Mouse (Mus musculus): Measurements from ENCODE around the gene Tubb1. TPM values are rescaled to one million over a fixed set of nuclear protein-coding genes. Genes with fewer than 3 reads are reported as not detected.

The Tubb1 gene
- polyA plus RNA-seq, 1 experiment from 2014 or later = 1.4 TPM

DNA sequence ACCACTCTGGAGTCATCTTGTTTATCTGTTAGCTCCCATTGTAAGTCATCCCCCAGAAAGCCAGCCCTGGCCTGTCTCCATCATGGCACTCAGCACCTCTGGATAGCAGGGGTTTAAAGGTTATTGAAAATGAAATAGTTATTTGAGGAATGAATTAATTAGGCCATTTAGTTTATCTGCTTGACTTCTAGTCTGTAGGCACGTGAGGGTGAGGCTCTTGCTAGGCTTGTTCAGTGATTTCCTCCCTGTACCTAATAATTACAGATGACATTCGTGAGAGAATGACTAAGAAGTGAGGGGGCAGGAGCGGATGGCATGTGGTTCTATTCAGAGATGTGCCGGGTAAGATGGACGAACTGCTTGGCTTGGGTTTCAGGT lies 23.0 kb downstream of the Tubb1 start:
- peak overlapping the region; percentile 78 for H3K27ac ChIP-seq (ENCODE audit: low read length)
- peak overlapping the region; percentile 81 for H3K4me2 ChIP-seq (ENCODE audit: low read depth, low read length)
- no peaks in the 10 kb centered on the region for H3K36me3 ChIP-seq (ENCODE audit: control insufficient read depth, insufficient read depth, low read length)
- peak overlapping the region; percentile 70 for H3K9ac ChIP-seq (ENCODE audit: low read length)
- ATAC-seq (ENCODE audit: insufficient read depth, low FRiP score) = no peak
- WGBS = 62% methylated on average over 5 of the region's 5 CpGs
- no peaks in the 10 kb centered on the region for H3K9me3 ChIP-seq (replicated peaks; ENCODE audit: control insufficient read depth, low read length)
- H3K27me3 ChIP-seq (ENCODE audit: control insufficient read depth, insufficient read depth, low read length) = no peaks in the 10 kb centered on the region
- peak overlapping the region; percentile 85 for H3K4me3 ChIP-seq (replicated peaks; ENCODE audit: low read length)
- H3K4me1 ChIP-seq (ENCODE audit: control insufficient read depth, insufficient read depth, low read length) = peaks cover 9% of the 10 kb centered on the region; the same call in 1 of the 2 replicates

DNA sequence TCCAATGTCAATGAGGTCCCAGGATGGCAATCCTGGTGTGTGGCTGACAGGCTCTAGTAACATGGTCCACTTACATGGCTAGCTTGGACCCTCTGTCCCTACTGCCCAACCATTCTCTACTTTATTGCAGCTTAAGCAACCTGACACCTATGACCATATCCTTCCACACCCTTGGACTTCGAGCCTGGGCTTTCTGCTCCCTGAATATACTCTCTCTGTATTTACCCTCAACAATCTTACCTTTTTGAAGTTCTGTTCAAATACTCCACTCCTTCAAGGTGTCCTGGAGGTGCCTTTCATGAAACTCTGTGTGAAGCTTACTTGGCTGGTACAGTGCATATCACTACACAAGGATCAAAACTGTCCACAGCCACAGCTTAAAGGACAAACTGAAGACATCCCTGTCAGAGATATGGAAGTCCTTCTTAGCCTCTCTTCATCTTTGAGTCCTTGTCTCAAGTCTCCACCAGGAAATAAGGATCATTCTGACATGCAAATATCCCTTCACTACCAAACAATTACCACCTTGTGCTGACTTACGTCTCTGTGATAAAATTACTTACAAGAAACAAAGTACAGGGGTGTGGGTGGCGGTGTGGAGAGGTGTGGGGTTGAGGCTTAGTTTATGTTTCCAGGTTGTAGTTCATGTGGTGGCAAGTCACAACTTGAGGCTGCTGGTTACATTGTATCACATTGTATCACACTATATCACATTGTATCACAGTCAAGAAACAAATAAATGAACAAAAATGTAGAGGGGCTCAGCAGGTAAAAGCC lies 27.2 kb downstream of the Tubb1 start:
- WGBS = 55% methylated on average over 3 of the region's 3 CpGs
- no peak overlapping the region for H3K9ac ChIP-seq (ENCODE audit: low read length)
- H3K4me3 ChIP-seq (replicated peaks; ENCODE audit: low read length) = no peak overlapping the region
- ATAC-seq (ENCODE audit: insufficient read depth, low FRiP score) = peak; percentile 52; the same call in 1 of the 2 replicates
- H3K36me3 ChIP-seq (ENCODE audit: control insufficient read depth, insufficient read depth, low read length) = no peaks in the 10 kb centered on the region
- H3K9me3 ChIP-seq (replicated peaks; ENCODE audit: control insufficient read depth, low read length) = no peaks in the 10 kb centered on the region
- H3K27me3 ChIP-seq (ENCODE audit: control insufficient read depth, insufficient read depth, low read length) = no peaks in the 10 kb centered on the region
- H3K27ac ChIP-seq (ENCODE audit: low read length) = peak overlapping the region; percentile 88
- 0 out of 2 replicates have a peak overlapping the region, but pooled peaks have one; percentile 10 for H3K4me2 ChIP-seq (ENCODE audit: low read depth, low read length)
- peaks cover 6% of the 10 kb centered on the region; the same call in 1 of the 2 replicates for H3K4me1 ChIP-seq (ENCODE audit: control insufficient read depth, insufficient read depth, low read length)

DNA sequence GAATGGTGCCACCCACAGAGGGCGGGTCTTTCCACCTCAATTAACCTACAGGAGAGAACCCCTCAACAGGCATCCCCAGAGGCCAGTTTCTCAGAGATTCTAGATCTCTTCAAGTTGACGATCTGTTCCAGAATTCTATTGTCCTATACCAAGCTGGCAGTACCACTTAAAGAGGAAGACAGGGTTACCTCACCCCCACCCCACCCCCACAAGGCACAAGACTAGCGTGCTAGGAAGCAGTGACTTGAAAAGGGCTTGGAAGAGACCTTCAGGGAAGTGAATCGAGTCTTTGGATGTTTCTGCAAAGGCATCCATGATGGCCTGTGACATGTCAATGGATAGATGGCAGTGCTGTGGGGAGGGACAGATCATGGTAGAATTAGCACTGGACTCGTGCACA lies 28.3 kb downstream of the Tubb1 start:
- Histone ChIP-seq H3K27ac (ENCODE audit: low read length) (peak overlapping the region; percentile 21), H3K4me1 (ENCODE audit: control insufficient read depth, insufficient read depth, low read length) (no peaks in the 10 kb centered on the region), H3K4me2 (ENCODE audit: low read depth, low read length) (no peak overlapping the region), H3K36me3 (ENCODE audit: control insufficient read depth, insufficient read depth, low read length) (no peaks in the 10 kb centered on the region), H3K4me3 (replicated peaks; ENCODE audit: low read length) (no peak overlapping the region), H3K27me3 (ENCODE audit: control insufficient read depth, insufficient read depth, low read length) (no peaks in the 10 kb centered on the region), H3K9ac (ENCODE audit: low read length) (no peak overlapping the region), H3K9me3 (replicated peaks; ENCODE audit: control insufficient read depth, low read length) (no peaks in the 10 kb centered on the region)
- ATAC-seq (ENCODE audit: insufficient read depth, low FRiP score) = no peak
- 75% methylated on average over 5 of the region's 5 CpGs for WGBS

DNA sequence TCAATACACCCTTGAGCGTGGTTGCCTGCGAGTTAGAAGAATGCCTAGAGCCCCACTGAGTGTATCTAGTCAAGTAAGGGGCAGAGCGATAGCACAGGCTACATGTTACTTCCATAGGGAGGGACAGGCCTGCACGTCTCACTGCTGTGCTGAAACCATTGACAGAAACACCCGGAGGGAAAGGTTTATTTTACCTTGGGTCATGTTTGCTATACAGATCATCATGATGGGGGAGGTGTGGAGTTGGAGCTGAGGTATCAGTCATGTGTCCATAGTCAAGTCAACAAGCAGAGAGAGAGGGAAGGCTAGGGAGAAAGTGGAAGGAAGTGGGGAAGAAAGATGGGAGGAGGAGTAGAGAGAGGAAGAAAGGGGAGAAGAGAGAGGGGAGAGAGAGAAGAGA lies 36.5 kb downstream of the Tubb1 start:
- 57% methylated on average over 5 of the region's 5 CpGs for WGBS
- H3K36me3 ChIP-seq (ENCODE audit: control insufficient read depth, insufficient read depth, low read length) = no peaks in the 10 kb centered on the region
- H3K4me3 ChIP-seq (replicated peaks; ENCODE audit: low read length) = no peak overlapping the region
- no peak overlapping the region for H3K4me2 ChIP-seq (ENCODE audit: low read depth, low read length)
- H3K27ac ChIP-seq (ENCODE audit: low read length) = no peak overlapping the region
- no peak for ATAC-seq (ENCODE audit: insufficient read depth, low FRiP score)
- no peaks in the 10 kb centered on the region for H3K4me1 ChIP-seq (ENCODE audit: control insufficient read depth, insufficient read depth, low read length)
- no peaks in the 10 kb centered on the region for H3K9me3 ChIP-seq (replicated peaks; ENCODE audit: control insufficient read depth, low read length)
- H3K9ac ChIP-seq (ENCODE audit: low read length) = no peak overlapping the region
- H3K27me3 ChIP-seq (ENCODE audit: control insufficient read depth, insufficient read depth, low read length) = no peaks in the 10 kb centered on the region

DNA sequence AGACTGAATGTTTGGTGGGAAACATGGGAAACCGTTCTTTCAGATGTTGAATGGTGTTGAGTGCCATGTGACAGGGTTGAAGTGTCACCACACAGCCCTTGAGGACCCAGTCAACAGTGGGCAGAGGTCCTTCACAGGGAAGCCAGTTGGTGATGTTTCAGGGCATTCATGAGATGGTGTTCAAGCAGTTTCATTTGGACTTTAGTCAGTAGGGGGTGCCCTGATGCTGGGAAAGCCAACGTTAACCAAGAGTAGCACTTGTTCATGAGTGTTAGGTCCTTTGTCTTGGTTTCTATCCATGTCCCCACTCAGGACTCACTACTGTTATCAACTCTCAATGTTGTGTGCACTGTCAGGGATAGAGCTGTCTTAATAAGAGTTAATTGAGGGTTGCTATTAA lies 42.4 kb downstream of the Tubb1 start:
- WGBS = 64% methylated on average over 2 of the region's 2 CpGs
- no peak overlapping the region for H3K9ac ChIP-seq (ENCODE audit: low read length)

DNA sequence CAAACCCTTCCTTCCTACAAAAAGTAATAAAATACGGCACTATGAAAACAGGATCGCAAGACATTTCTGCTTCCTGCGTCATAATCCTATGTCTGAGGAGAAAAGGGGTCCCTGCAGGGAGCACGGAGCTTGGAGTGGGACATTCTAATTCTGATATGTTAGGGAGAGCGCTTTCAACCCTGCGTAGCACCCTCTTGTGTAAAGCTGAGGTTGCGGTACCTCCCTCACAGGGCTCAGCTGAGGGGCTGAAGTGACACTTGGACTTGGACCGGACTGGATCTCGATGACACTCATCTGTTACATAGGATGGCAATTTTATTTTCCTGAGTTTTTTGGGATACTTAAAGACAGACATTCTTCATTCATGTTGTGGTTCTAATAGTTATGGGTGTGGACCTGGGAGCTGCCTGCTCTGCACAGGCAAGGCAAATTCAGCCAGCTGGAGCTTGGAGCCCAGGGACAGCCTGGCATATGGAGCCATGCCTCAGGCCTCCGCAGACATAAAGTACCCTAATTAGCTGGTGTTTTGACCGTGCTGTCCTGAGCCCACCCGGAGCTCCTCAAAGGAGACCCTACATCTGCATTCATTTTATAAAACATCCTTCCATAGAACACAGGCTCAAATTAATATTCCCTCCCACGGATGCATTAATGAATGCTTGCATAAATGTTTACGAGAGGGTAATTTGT lies 50.5 kb downstream of the Tubb1 start:
- 84% methylated on average over 14 of the region's 14 CpGs for WGBS
- H3K27me3 ChIP-seq (ENCODE audit: control insufficient read depth, insufficient read depth, low read length) = no peaks in the 10 kb centered on the region
- no peak for ATAC-seq (ENCODE audit: insufficient read depth, low FRiP score)

More for the DNA sequence above, 42.4 kb downstream of the Tubb1 start:
- Histone ChIP-seq H3K4me2 (ENCODE audit: low read depth, low read length) (no peak overlapping the region), H3K9me3 (replicated peaks; ENCODE audit: control insufficient read depth, low read length) (no peaks in the 10 kb centered on the region), H3K27ac (ENCODE audit: low read length) (no peak overlapping the region), H3K27me3 (ENCODE audit: control insufficient read depth, insufficient read depth, low read length) (no peaks in the 10 kb centered on the region), H3K4me1 (ENCODE audit: control insufficient read depth, insufficient read depth, low read length) (no peaks in the 10 kb centered on the region), H3K4me3 (replicated peaks; ENCODE audit: low read length) (no peak overlapping the region), H3K36me3 (ENCODE audit: control insufficient read depth, insufficient read depth, low read length) (no peaks in the 10 kb centered on the region)
- ATAC-seq (ENCODE audit: insufficient read depth, low FRiP score) = no peak

DNA sequence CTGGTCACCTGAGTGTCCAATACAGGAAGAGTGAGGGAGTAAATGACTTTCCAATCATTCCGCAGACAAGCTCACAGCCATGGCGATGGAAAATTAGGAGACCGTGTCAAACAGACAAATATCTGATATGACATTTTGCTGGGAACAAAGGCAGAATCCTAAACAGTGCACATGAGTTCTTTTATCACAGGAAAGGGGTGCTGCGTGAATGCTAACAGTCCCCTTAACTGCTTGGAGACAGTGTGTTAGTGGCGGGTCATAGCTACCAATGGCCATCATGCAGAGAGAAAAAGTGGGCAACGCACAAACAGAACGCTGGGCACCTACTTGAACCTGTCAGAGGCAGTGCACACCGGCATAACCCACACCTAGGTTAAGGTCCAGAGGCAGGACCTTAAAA lies 51.0 kb downstream of the Tubb1 start:
- H3K9me3 ChIP-seq (replicated peaks; ENCODE audit: control insufficient read depth, low read length) = no peaks in the 10 kb centered on the region
- no peaks in the 10 kb centered on the region for H3K36me3 ChIP-seq (ENCODE audit: control insufficient read depth, insufficient read depth, low read length)
- no peaks in the 10 kb centered on the region for H3K4me1 ChIP-seq (ENCODE audit: control insufficient read depth, insufficient read depth, low read length)
- no peaks in the 10 kb centered on the region for H3K27me3 ChIP-seq (ENCODE audit: control insufficient read depth, insufficient read depth, low read length)
- H3K27ac ChIP-seq (ENCODE audit: low read length) = no peak overlapping the region
- no peak overlapping the region for H3K4me3 ChIP-seq (replicated peaks; ENCODE audit: low read length)
- no peak overlapping the region for H3K9ac ChIP-seq (ENCODE audit: low read length)
- no peak for ATAC-seq (ENCODE audit: insufficient read depth, low FRiP score)
- no peak overlapping the region for H3K4me2 ChIP-seq (ENCODE audit: low read depth, low read length)
- WGBS = 86% methylated on average over 8 of the region's 8 CpGs

More for the DNA sequence above, 50.5 kb downstream of the Tubb1 start:
- no peaks in the 10 kb centered on the region for H3K36me3 ChIP-seq (ENCODE audit: control insufficient read depth, insufficient read depth, low read length)
- no peaks in the 10 kb centered on the region for H3K9me3 ChIP-seq (replicated peaks; ENCODE audit: control insufficient read depth, low read length)
- no peaks in the 10 kb centered on the region for H3K4me1 ChIP-seq (ENCODE audit: control insufficient read depth, insufficient read depth, low read length)
- H3K4me2 ChIP-seq (ENCODE audit: low read depth, low read length) = no peak overlapping the region
- H3K9ac ChIP-seq (ENCODE audit: low read length) = no peak overlapping the region
- no peak overlapping the region for H3K27ac ChIP-seq (ENCODE audit: low read length)
- no peak overlapping the region for H3K4me3 ChIP-seq (replicated peaks; ENCODE audit: low read length)

DNA sequence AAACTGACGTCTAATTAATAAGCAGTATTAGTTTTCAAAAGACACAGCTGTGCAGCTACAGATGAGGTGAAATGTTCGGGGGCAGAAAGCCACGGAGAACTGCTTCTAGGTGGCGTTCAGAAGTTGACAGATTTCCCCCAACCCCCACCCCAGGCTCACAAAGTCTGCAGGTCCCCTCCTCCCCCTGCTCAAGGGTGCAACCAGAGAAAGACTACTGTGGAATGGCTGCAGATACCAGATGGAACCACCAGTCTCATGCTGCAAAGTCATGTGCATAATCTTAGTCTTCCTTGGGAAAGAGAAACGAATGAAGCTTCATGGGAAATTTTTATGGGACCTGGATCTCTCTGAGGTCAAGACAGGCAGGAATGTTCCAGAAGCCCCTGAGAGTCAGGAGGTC lies 51.8 kb downstream of the Tubb1 start:
- Histone ChIP-seq H3K36me3 (ENCODE audit: control insufficient read depth, insufficient read depth, low read length) (no peaks in the 10 kb centered on the region), H3K27ac (ENCODE audit: low read length) (no peak overlapping the region), H3K9ac (ENCODE audit: low read length) (no peak overlapping the region), H3K27me3 (ENCODE audit: control insufficient read depth, insufficient read depth, low read length) (no peaks in the 10 kb centered on the region), H3K4me3 (replicated peaks; ENCODE audit: low read length) (no peak overlapping the region), H3K9me3 (replicated peaks; ENCODE audit: control insufficient read depth, low read length) (no peaks in the 10 kb centered on the region), H3K4me2 (ENCODE audit: low read depth, low read length) (no peak overlapping the region), H3K4me1 (ENCODE audit: control insufficient read depth, insufficient read depth, low read length) (no peaks in the 10 kb centered on the region)
- WGBS = 44% methylated on average over 5 of the region's 5 CpGs
- no peak for ATAC-seq (ENCODE audit: insufficient read depth, low FRiP score)

DNA sequence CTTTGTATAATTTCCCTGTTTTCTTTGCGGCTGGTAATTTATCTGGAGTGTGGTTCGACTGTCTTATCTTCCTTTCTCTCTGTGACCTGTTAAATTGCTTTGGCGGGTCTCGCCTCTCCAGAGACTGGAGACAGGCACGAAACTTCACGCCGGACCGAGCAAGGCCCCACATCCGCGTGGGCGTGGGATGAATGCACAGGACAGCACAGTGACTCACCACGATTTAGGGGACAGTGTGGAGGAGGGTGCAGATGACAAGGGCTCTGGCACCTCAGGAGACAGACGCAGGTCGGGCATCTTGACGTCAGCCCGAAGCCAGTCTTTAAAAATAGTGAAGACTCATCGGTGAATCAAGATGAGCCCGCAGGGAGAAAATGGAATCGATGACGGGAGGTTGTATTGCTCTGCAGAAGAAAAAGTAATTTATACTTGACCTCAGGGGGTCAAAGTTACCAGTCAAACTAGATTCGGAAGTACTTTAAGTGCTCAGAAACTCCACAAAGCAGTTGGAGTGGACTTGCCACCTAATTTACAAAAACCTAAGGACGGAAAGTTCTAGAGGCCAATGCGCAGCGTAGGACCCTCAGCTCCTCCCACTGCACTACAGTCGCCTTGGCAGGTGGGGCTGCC lies 52.5 kb downstream of the Tubb1 start:
- ATAC-seq (ENCODE audit: insufficient read depth, low FRiP score) = no peak
- WGBS = 62% methylated on average over 25 of the region's 25 CpGs

More for the DNA sequence above, 52.5 kb downstream of the Tubb1 start:
- H3K27me3 ChIP-seq (ENCODE audit: control insufficient read depth, insufficient read depth, low read length) = no peaks in the 10 kb centered on the region
- H3K27ac ChIP-seq (ENCODE audit: low read length) = no peak overlapping the region
- H3K4me1 ChIP-seq (ENCODE audit: control insufficient read depth, insufficient read depth, low read length) = no peaks in the 10 kb centered on the region
- no peaks in the 10 kb centered on the region for H3K36me3 ChIP-seq (ENCODE audit: control insufficient read depth, insufficient read depth, low read length)
- H3K4me3 ChIP-seq (replicated peaks; ENCODE audit: low read length) = no peak overlapping the region
- H3K9ac ChIP-seq (ENCODE audit: low read length) = no peak overlapping the region
- H3K4me2 ChIP-seq (ENCODE audit: low read depth, low read length) = no peak overlapping the region
- H3K9me3 ChIP-seq (replicated peaks; ENCODE audit: control insufficient read depth, low read length) = no peaks in the 10 kb centered on the region

Measured in stomach, embryonic 16.5 days (tissue).